ENCODE assay signal across 8 mouse cellular contexts in the genomic region with DNA sequence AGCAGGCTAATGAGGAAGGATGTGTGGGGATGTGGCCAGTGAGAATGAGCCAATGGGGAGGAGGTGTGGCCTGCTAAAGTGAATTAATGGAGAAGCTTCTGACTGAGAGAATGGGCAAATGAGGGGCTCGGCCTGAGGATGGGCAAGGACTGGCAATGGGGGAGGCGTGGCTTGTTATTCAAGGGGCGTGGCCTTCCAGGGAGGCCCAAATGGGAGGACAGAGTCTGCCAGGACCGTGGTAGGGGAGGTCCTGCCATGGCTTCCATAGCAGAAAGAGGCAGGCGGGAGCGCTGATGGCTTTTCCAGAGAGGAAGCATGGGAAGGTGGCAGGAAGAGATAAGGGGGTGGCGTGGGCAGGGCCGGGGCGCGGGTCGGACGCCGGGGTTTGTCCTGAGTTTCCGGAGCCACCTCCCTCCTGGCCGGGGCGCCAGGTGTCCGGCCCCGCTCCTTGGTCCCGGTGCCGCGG. TPM values are rescaled to one million over a fixed set of nuclear protein-coding genes. Genes with fewer than 3 reads are reported as not detected.
DNase-seq lines count a peak whose midpoint lies in the region; ATAC-seq lines count a peak whose summit lies in the region.

No protein-coding gene starts in this region.

- peak; percentile 50 for ATAC-seq in erythroblast, adult 5-6 weeks (replicated peaks; ENCODE audit: low FRiP score, poor library complexity, severe bottlenecking)
- ATAC-seq in megakaryocyte-erythroid progenitor cell, adult 5-6 weeks (replicated peaks; ENCODE audit: low FRiP score, low TSS enrichment, poor library complexity, severe bottlenecking): peak; percentile 41

- intact Hi-C loops in heart, postnatal 25 days (cut with DNase I): no loop called here

- peak; percentile 46 for DNase-seq in adrenal gland, postnatal 25 days
- DNase-seq in heart, postnatal 25 days (ENCODE audit: low spot score): peak; percentile 83
- peak; percentile 80 to 86 for DNase-seq in kidney, postnatal 4 days
- DNase-seq in Muller cell, postnatal 12 days (ENCODE audit: inconsistent ontology term): no peak
- DNase-seq in urinary bladder, postnatal 25 days (ENCODE audit: low spot score): no peak
- DNase-seq in cerebellum, adult 8-10 months: no peak

RNA-seq across cellular contexts. Expression of gene Nop53, which starts 9.1 kb away (rescaled TPM):
- 174 TPM in 2 replicates for total RNA-seq in adrenal gland, postnatal 25 days (2021)
- 14.6 and 17.3 TPM in 2 replicates for total RNA-seq in erythroblast, adult 5-6 weeks (2015; ENCODE audit: low replicate concordance)
- 60.2 and 75.8 TPM in 2 replicates for total RNA-seq in erythroblast, adult 5-6 weeks (2017; ENCODE audit: low replicate concordance)
- 100 to 1,000 TPM; 123 to 127 TPM for total RNA-seq in heart, postnatal 25 days (2021)
- total RNA-seq in megakaryocyte-erythroid progenitor cell, adult 5-6 weeks (2014; fragmentation: Nextera tagmentation): 117 and 138 TPM in 2 replicates
- total RNA-seq in megakaryocyte-erythroid progenitor cell, adult 5-6 weeks (2017): 260 and 313 TPM in 2 replicates

RNA-seq across cellular contexts. Expression of gene Ehd2, which starts 12.4 kb away (rescaled TPM):
- 38.3 and 41.0 TPM in 2 replicates for total RNA-seq in adrenal gland, postnatal 25 days (2021)
- 0.21 and 0.58 TPM in 2 replicates for total RNA-seq in erythroblast, adult 5-6 weeks (2015; ENCODE audit: low replicate concordance)
- total RNA-seq in erythroblast, adult 5-6 weeks (2017; ENCODE audit: low replicate concordance): 0.09 and 0.14 TPM in 2 replicates
- total RNA-seq in heart, postnatal 25 days (2021): 100 to 1,000 TPM; 112 to 129 TPM
- 2.7 and 3.3 TPM in 2 replicates for total RNA-seq in megakaryocyte-erythroid progenitor cell, adult 5-6 weeks (2014; fragmentation: Nextera tagmentation)
- total RNA-seq in megakaryocyte-erythroid progenitor cell, adult 5-6 weeks (2017): 1.4 and 1.5 TPM in 2 replicates

RNA-seq across cellular contexts. Expression of gene Selenow, which starts 32.8 kb away (rescaled TPM):
- total RNA-seq in adrenal gland, postnatal 25 days (2021): 156 and 160 TPM in 2 replicates
- 36.8 and 50.1 TPM in 2 replicates for total RNA-seq in erythroblast, adult 5-6 weeks (2015; ENCODE audit: low replicate concordance)
- total RNA-seq in erythroblast, adult 5-6 weeks (2017; ENCODE audit: low replicate concordance): 7.5 and 11.2 TPM in 2 replicates
- total RNA-seq in heart, postnatal 25 days (2021): 100 to 1,000 TPM; 148 to 155 TPM
- 280 and 304 TPM in 2 replicates for total RNA-seq in megakaryocyte-erythroid progenitor cell, adult 5-6 weeks (2014; fragmentation: Nextera tagmentation)
- 47.7 and 76.3 TPM in 2 replicates for total RNA-seq in megakaryocyte-erythroid progenitor cell, adult 5-6 weeks (2017)

Comparison
In these comparisons a context has a peak if more than half of its experiments do, and no peak if none do; other contexts are left out.
1. DNase-seq: peak in adrenal gland, postnatal 25 days (single experiment), heart, postnatal 25 days (single experiment) and kidney, postnatal 4 days (2 of 2); none in Muller cell, postnatal 12 days (single experiment), urinary bladder, postnatal 25 days (single experiment) and cerebellum, adult 8-10 months (single experiment).